Comparison of ENCODE assay signal across 21 mouse cellular contexts in the genomic region with DNA sequence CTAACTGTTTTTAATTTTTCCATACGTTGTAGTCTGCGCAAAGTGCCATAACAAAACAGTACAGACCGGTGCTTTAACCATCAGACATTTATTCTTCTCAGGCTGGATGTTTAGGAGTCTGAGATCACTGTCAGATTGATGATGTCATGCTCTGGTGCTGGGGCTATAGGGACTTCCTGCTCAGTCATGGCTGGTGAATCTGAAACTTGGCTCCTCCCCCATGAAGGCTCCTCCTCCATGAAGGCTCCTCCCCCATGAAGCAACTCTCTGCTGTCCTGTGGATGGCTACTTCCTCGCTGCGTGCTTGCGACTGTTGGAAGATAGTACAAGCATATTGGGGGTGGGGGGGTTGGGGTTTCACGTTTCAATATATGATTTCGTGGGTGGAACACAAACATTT. TPM values are rescaled to one million over a fixed set of nuclear protein-coding genes. Genes with fewer than 3 reads are reported as not detected.
DNase-seq lines count a peak whose midpoint lies in the region; ATAC-seq and TF ChIP-seq lines count a peak whose summit lies in the region.
"Had no signal": no experiment of that assay in that cellular context is flagged by ENCODE, and none has a peak within 500 bp of the region (broad histone marks: within the 10 kb centered on the region; RNA-seq: fewer than 3 reads in every experiment).

No protein-coding gene starts in this region.

- H3K36me3 ChIP-seq in midbrain, embryonic 10.5 days = no peaks in the 10 kb centered on the region
- H3K36me3 ChIP-seq in midbrain, embryonic 14.5 days (ENCODE audit: control insufficient read depth, insufficient read depth, low read length) = no peaks in the 10 kb centered on the region
- H3K36me3 ChIP-seq in ES-E14 (ENCODE audit: control insufficient read depth, insufficient read depth, low read length, poor library complexity, severe bottlenecking) = no peaks in the 10 kb centered on the region
- H3K36me3 ChIP-seq: embryonic facial prominence, embryonic 10.5 days; forebrain, embryonic 12.5 days; heart, embryonic 10.5 days; kidney, embryonic 15.5 days; liver, embryonic 15.5 days had no signal

- DNase-seq in midbrain, embryonic 10.5 days (ENCODE audit: low spot score) = peak; percentile 9
- no peak for DNase-seq in midbrain, embryonic 14.5 days
- DNase-seq in ES-E14 (ENCODE audit: low read depth, low spot score) (no peak), MN1 (ENCODE audit: low spot score) (no peak)
- no peak for DNase-seq in gastrocnemius, postnatal 25 days
- no peak for DNase-seq in embryo, embryonic 11 days
- DNase-seq: adrenal gland, adult 2 months; cerebellum, adult 2 months; cerebellum, postnatal 36 days; gastrocnemius, postnatal 10 days; heart, postnatal 10 days; layer of hippocampus, postnatal 36 days had no signal

- in situ Hi-C loops in ES-E14 (cut with MboI; ENCODE audit: low sequenced_read_pairs in 2 of 2, unreplicated experiment in 2 of 2) = loop anchor here in 1 of 2 experiments (10.0 kb wide), 1 partner anchor 568 kb away; no protein-coding TSS in a partner anchor

- no peak overlapping the region for H3K9ac ChIP-seq in midbrain, embryonic 14.5 days (replicated peaks; ENCODE audit: low read length)
- H3K9ac ChIP-seq in ES-E14 (ENCODE audit: insufficient read depth, low read depth, low read length, poor library complexity, severe bottlenecking) = no peak overlapping the region
- H3K9ac ChIP-seq: forebrain, embryonic 12.5 days; kidney, embryonic 15.5 days; liver, embryonic 15.5 days had no signal

- H3K27ac ChIP-seq in midbrain, embryonic 10.5 days (replicated peaks) = no peak overlapping the region
- H3K27ac ChIP-seq in midbrain, embryonic 14.5 days (replicated peaks; ENCODE audit: low read depth, low read length) = no peak overlapping the region
- H3K27ac ChIP-seq in ES-E14 (ENCODE audit: insufficient read depth, low read depth, low read length, poor library complexity, severe bottlenecking) = no peak overlapping the region
- H3K27ac ChIP-seq: embryonic facial prominence, embryonic 10.5 days; forebrain, embryonic 12.5 days; heart, embryonic 10.5 days; kidney, embryonic 15.5 days; liver, embryonic 15.5 days; stomach, postnatal 0 days had no signal

- H3K9me3 ChIP-seq in midbrain, embryonic 10.5 days (replicated peaks) = no peaks in the 10 kb centered on the region
- no peaks in the 10 kb centered on the region for H3K9me3 ChIP-seq in midbrain, embryonic 14.5 days (ENCODE audit: control insufficient read depth, low read length)
- H3K9me3 ChIP-seq in ES-E14 (ENCODE audit: control insufficient read depth, insufficient read depth, low read depth, low read length) = no peaks in the 10 kb centered on the region
- H3K9me3 ChIP-seq: embryonic facial prominence, embryonic 10.5 days; forebrain, embryonic 12.5 days; heart, embryonic 10.5 days; kidney, embryonic 15.5 days; liver, embryonic 15.5 days had no signal

- H3K27me3 ChIP-seq in midbrain, embryonic 10.5 days (ENCODE audit: low read depth, poor library complexity, severe bottlenecking) = peaks cover 8% of the 10 kb centered on the region
- peaks cover 8% of the 10 kb centered on the region for H3K27me3 ChIP-seq in midbrain, embryonic 14.5 days (ENCODE audit: control insufficient read depth, insufficient read depth, low read length)

- H3K4me3 ChIP-seq in midbrain, embryonic 10.5 days = no peak overlapping the region
- H3K4me3 ChIP-seq in midbrain, embryonic 14.5 days (replicated peaks; ENCODE audit: low read depth, low read length) = no peak overlapping the region
- no peak overlapping the region for H3K4me3 ChIP-seq in ES-E14 (ENCODE audit: insufficient read depth in 1 of 2, low read depth in 1 of 2, low read length in 2 of 2, poor library complexity in 1 of 2, severe bottlenecking in 1 of 2)
- H3K4me3 ChIP-seq: embryonic facial prominence, embryonic 10.5 days; forebrain, embryonic 12.5 days; heart, embryonic 10.5 days; kidney, embryonic 15.5 days; liver, embryonic 15.5 days had no signal

- no peak for ATAC-seq in midbrain, embryonic 14.5 days (ENCODE audit: low FRiP score, low TSS enrichment)
- peak; percentile 81 for ATAC-seq in granulocyte monocyte progenitor cell, adult 5-6 weeks (replicated peaks; ENCODE audit: poor library complexity, severe bottlenecking)
- ATAC-seq: intestine, embryonic 16.5 days; lung, postnatal 0 days had no signal

- WGBS in midbrain, embryonic 10.5 days = 87% methylated on average over 8 of the region's 8 CpGs
- 86% methylated on average over 8 of the region's 8 CpGs for WGBS in midbrain, embryonic 14.5 days

- H3K4me1 ChIP-seq in midbrain, embryonic 10.5 days = peaks cover 7% of the 10 kb centered on the region
- H3K4me1 ChIP-seq in midbrain, embryonic 14.5 days (ENCODE audit: control insufficient read depth, insufficient read depth, low read length) = peaks cover 8% of the 10 kb centered on the region; the same call in 1 of the 2 replicates
- peaks cover 0 to 4% of the 10 kb centered on the region in 2 experiments; a peak in 1 of 4 replicates for H3K4me1 ChIP-seq in ES-E14 (ENCODE audit: control insufficient read depth in 2 of 2, insufficient read depth in 2 of 2, low read length in 2 of 2, poor library complexity in 1 of 2)
- H3K4me1 ChIP-seq: liver, embryonic 15.5 days had no signal

- no peak overlapping the region for H3K4me2 ChIP-seq in midbrain, embryonic 14.5 days (ENCODE audit: low read length)
- H3K4me2 ChIP-seq: forebrain, embryonic 12.5 days; kidney, embryonic 15.5 days; liver, embryonic 15.5 days had no signal

TF ChIP-seq in ES-E14, 5 proteins besides CTCF, POLR2A, EP300 and RAD21:
- TF ChIP-seq MAFK (IDR thresholded peaks at IDR 0.05; ENCODE audit: insufficient read depth, low read depth, low read length) = peak; percentile 47; the same call in 1 of the 2 replicates
- TF ChIP-seq ZC3H11A (IDR thresholded peaks at IDR 0.05; ENCODE audit: borderline replicate concordance, low read depth, low read length) = no peak

RNA-seq across cellular contexts. Expression of gene Ebf1, which starts 10.2 kb away (rescaled TPM):
- polyA plus RNA-seq in midbrain, embryonic 10.5 days (2016; fragmentation: Nextera tagmentation; extraction: Ambion mirVana) = 31.8 and 49.2 TPM in 2 replicates
- 98.3 and 112 TPM in 2 replicates for polyA plus RNA-seq in midbrain, embryonic 14.5 days (2014; fragmentation: Nextera tagmentation; extraction: Ambion mirVana)
- 1.6 and 3.2 TPM in 2 replicates for total RNA-seq in ES-E14 (2012; rRNA removed)
- not detected in 2 replicates for total RNA-seq in granulocyte monocyte progenitor cell, adult 5-6 weeks (2014; fragmentation: Nextera tagmentation)
- total RNA-seq in granulocyte monocyte progenitor cell, adult 5-6 weeks (2017) = not detected in 2 replicates
- 10 to 100 TPM in 1 of 2 experiments, 1 to 10 TPM in 1; 9.3 to 14.0 TPM for total RNA-seq in gastrocnemius, postnatal 25 days (2021)
